Mouse (Mus musculus): Measurements from ENCODE around the gene Slc12a1. TPM values are rescaled to one million over a fixed set of nuclear protein-coding genes. Genes with fewer than 3 reads are reported as not detected.

Slc12a1 gene
- total and polyA plus RNA-seq, 3 experiments, result 0.04 to 0.05 TPM; not detected in 1

GRCm38 (mm10) chr2:125135903-125136811 lies 16.1 kb upstream of the Slc12a1 start, which contains the start of gene Ctxn2:
Gene Ctxn2 (plus strand): TSS chr2:125136692.
- dilution Hi-C loops (cut with MboI; ENCODE audit: extremely low pct_ligation_motif_present, extremely low pct_unique_long_range_greater_than_20kb, low sequenced_read_pairs), result no loop called here
- TF ChIP-seq HCFC1 (IDR thresholded peaks at IDR 0.05; ENCODE audit: low read depth, low read length), result no peak
- no peak for TF ChIP-seq SMC3 (IDR thresholded peaks at IDR 0.05; ENCODE audit: low read depth, low read length)
- TF ChIP-seq IRF4 (IDR thresholded peaks at IDR 0.05; ENCODE audit: low read depth, low read length), result no peak
- TF ChIP-seq RAD21 (IDR thresholded peaks at IDR 0.05; ENCODE audit: low read depth, low read length), result no peak
- no peak for TF ChIP-seq ZNF384 (IDR thresholded peaks at IDR 0.05; ENCODE audit: low read depth, low read length)
- TF ChIP-seq SIN3A (IDR thresholded peaks at IDR 0.05; ENCODE audit: low read length), result no peak
- no peak for TF ChIP-seq UBTF (IDR thresholded peaks at IDR 0.05; ENCODE audit: low read depth, low read length)
- no peak for TF ChIP-seq POLR2AphosphoS2 (IDR thresholded peaks at IDR 0.05; ENCODE audit: low read depth, low read length)
- TF ChIP-seq GABPA (IDR thresholded peaks at IDR 0.05; ENCODE audit: insufficient replicate concordance, low read depth, low read length), result no peak
- H3K4me3 ChIP-seq (replicated peaks in 1 of 3; ENCODE audit: low read depth in 2 of 3, low read length in 2 of 3, poor library complexity in 1 of 3), result no peak within 1 kb of the TSS

GRCm38 (mm10) chr2:125136846-125137245 lies 15.5 kb upstream of the Slc12a1 start:
- H3K4me1 ChIP-seq (ENCODE audit: control insufficient read depth in 1 of 2, insufficient read depth in 2 of 2), result no peaks in the 10 kb centered on the region
- no peak for TF ChIP-seq ZC3H11A (IDR thresholded peaks at IDR 0.05; ENCODE audit: low read depth, low read length)
- TF ChIP-seq ZMIZ1 (IDR thresholded peaks at IDR 0.05; ENCODE audit: low read depth, low read length), result no peak
- no peak for TF ChIP-seq POLR2A (IDR thresholded peaks at IDR 0.05; ENCODE audit: low read depth, low read length)
- no peak for TF ChIP-seq E2F4 (IDR thresholded peaks at IDR 0.05; ENCODE audit: insufficient replicate concordance, low read depth, low read length)
- no peak for TF ChIP-seq BHLHE40 (IDR thresholded peaks at IDR 0.05; ENCODE audit: low read depth, low read length)
- TF ChIP-seq SIN3A (IDR thresholded peaks at IDR 0.05; ENCODE audit: low read length), result no peak
- TF ChIP-seq ELF1 (IDR thresholded peaks at IDR 0.05; ENCODE audit: low read depth, low read length), result no peak
- no peak for TF ChIP-seq HCFC1 (IDR thresholded peaks at IDR 0.05; ENCODE audit: low read depth, low read length)
- no peak for TF ChIP-seq GABPA (IDR thresholded peaks at IDR 0.05; ENCODE audit: insufficient replicate concordance, low read depth, low read length)
- TF ChIP-seq ETS1 (conservative IDR thresholded peaks at IDR 0.05; ENCODE audit: low read depth, low read length), result no peak
- TF ChIP-seq SMC3 (IDR thresholded peaks at IDR 0.05; ENCODE audit: low read depth, low read length), result no peak
- TF ChIP-seq MYC (IDR thresholded peaks at IDR 0.05; ENCODE audit: low read depth, low read length), result no peak
- no peak for TF ChIP-seq USF1 (IDR thresholded peaks at IDR 0.05; ENCODE audit: low read depth, low read length)
- no peak for TF ChIP-seq JUND (conservative IDR thresholded peaks at IDR 0.05; ENCODE audit: low read depth, low read length)
- H3K9me3 ChIP-seq (replicated peaks; ENCODE audit: low read length), result peaks cover 11% of the 10 kb centered on the region
- in situ Hi-C loops (cut with MboI; ENCODE audit: low pct_ligation_motif_present, low pct_unique_long_range_greater_than_20kb, low sequenced_read_pairs) (no loop called here), dilution Hi-C loops (cut with MboI; ENCODE audit: extremely low pct_ligation_motif_present, extremely low pct_unique_long_range_greater_than_20kb, low sequenced_read_pairs) (no loop called here)
- no peak for DNase-seq (ENCODE audit: extremely low read depth)
- no peak overlapping the region for H3K4me3 ChIP-seq (replicated peaks in 1 of 3; ENCODE audit: low read depth in 2 of 3, low read length in 2 of 3, poor library complexity in 1 of 3)
- H3K79me2 ChIP-seq (replicated peaks; ENCODE audit: control insufficient read depth, extremely low read depth, insufficient read depth, poor library complexity, severe bottlenecking), result no peaks in the 10 kb centered on the region
- H3K27me3 ChIP-seq (replicated peaks), result no peaks in the 10 kb centered on the region
- no peak overlapping the region for H3K27ac ChIP-seq (ENCODE audit: insufficient read depth, low read depth)
- H3K36me3 ChIP-seq (replicated peaks in 1 of 2; ENCODE audit: control insufficient read depth in 1 of 2, insufficient read depth in 1 of 2, low read length in 1 of 2), result no peaks in the 10 kb centered on the region
- H3K9ac ChIP-seq (ENCODE audit: insufficient read depth, low read depth), result no peak overlapping the region
- H3K4me2 ChIP-seq (ENCODE audit: insufficient read depth, low read depth, poor library complexity, severe bottlenecking), result no peak overlapping the region

More at GRCm38 (mm10) chr2:125135903-125136811, 16.1 kb upstream of the Slc12a1 start, which contains the start of gene Ctxn2:
- no peaks in the 10 kb centered on the region for H3K4me1 ChIP-seq (ENCODE audit: control insufficient read depth in 1 of 2, insufficient read depth in 2 of 2)
- no peak within 1 kb of the TSS for H3K4me2 ChIP-seq (ENCODE audit: insufficient read depth, low read depth, poor library complexity, severe bottlenecking)
- no peak within 1 kb of the TSS for H3K9ac ChIP-seq (ENCODE audit: insufficient read depth, low read depth)
- H3K27me3 ChIP-seq (replicated peaks), result no peaks in the 10 kb centered on the region
- in situ Hi-C loops (cut with MboI; ENCODE audit: low pct_ligation_motif_present, low pct_unique_long_range_greater_than_20kb, low sequenced_read_pairs), result no loop called here
- H3K27ac ChIP-seq (ENCODE audit: insufficient read depth, low read depth), result no peak within 1 kb of the TSS
- peaks cover 14% of the 10 kb centered on the region for H3K9me3 ChIP-seq (replicated peaks; ENCODE audit: low read length)
- H3K79me2 ChIP-seq (replicated peaks; ENCODE audit: control insufficient read depth, extremely low read depth, insufficient read depth, poor library complexity, severe bottlenecking), result no peaks in the 10 kb centered on the region
- H3K36me3 ChIP-seq (replicated peaks in 1 of 2; ENCODE audit: control insufficient read depth in 1 of 2, insufficient read depth in 1 of 2, low read length in 1 of 2), result no peaks in the 10 kb centered on the region
- no peak for DNase-seq (ENCODE audit: extremely low read depth)

All from CH12.LX (cell line).